Mouse (Mus musculus) limb, embryonic 11.5 days (tissue): ENCODE data around the gene Hoxb4. TPM values are rescaled to one million over a fixed set of nuclear protein-coding genes. Genes with fewer than 3 reads are reported as not detected.

ENCODE experiments used
- ATAC-seq: fragments of 200-750 bp; cut with Nextera tagmentation; 2 replicates; pipeline ENCODE4 v1.8.0; 2017; ENCODE audit warnings: low read depth; ENCODE audit not compliant: insufficient number of reproducible peaks, low FRiP score, low TSS enrichment
- DNase-seq: peaks from one replicate; pipeline ENCODE4 v3.0.0-alpha.2; 2015; ENCODE audit warnings: low spot score
- H3K27ac ChIP-seq: fragments of 300-500 bp; sonication (generic); replicated peaks from 2 replicates; pipeline ENCODE4 v1.5.1; 2014; ENCODE audit warnings: low read depth, mild to moderate bottlenecking, low read length
- H3K27me3 ChIP-seq: fragments of 300-500 bp; sonication (generic); 2 replicates; pipeline ENCODE4 v1.6.1; 2014; ENCODE audit warnings: mild to moderate bottlenecking, low read length, mixed read lengths; ENCODE audit not compliant: control insufficient read depth, insufficient read depth
- H3K36me3 ChIP-seq: fragments of 300-500 bp; sonication (generic); 2 replicates; pipeline ENCODE4 v1.6.1; 2014; ENCODE audit warnings: mild to moderate bottlenecking, low read length, moderate library complexity, mixed read lengths; ENCODE audit not compliant: control insufficient read depth, insufficient read depth
- H3K4me1 ChIP-seq: fragments of 300-500 bp; sonication (generic); 2 replicates; pipeline ENCODE4 v1.6.1; 2014; ENCODE audit warnings: low read length, mixed read lengths; ENCODE audit not compliant: control insufficient read depth, insufficient read depth
- H3K4me2 ChIP-seq: fragments of 300-500 bp; sonication (generic); 2 replicates; pipeline ENCODE4 v1.6.1; 2014; ENCODE audit warnings: low read depth, mild to moderate bottlenecking, moderate library complexity; ENCODE audit not compliant: severe bottlenecking
- H3K4me3 ChIP-seq: fragments of 300-500 bp; sonication (generic); 2 replicates; pipeline ENCODE4 v1.5.1; 2014; ENCODE audit warnings: low read depth, low read length
- H3K9ac ChIP-seq: fragments of 300-500 bp; sonication (generic); 2 replicates; pipeline ENCODE4 v1.6.1; 2014; ENCODE audit warnings: mild to moderate bottlenecking, low read length
- H3K9me3 ChIP-seq: fragments of 300-500 bp; sonication (generic); 2 replicates; pipeline ENCODE4 v1.6.1; 2016; ENCODE audit warnings: low read length; ENCODE audit not compliant: control insufficient read depth
- WGBS: fragments of 180-500 bp; shearing (Covaris S2); extraction: QIAGEN DNeasy Blood & Tissue Kit; methylation state at CpG from one replicate; pipeline ENCODE4 v1.1.7; 2014; 5-methylcytosine and 5-hydroxymethylcytosine counted together
- polyA plus RNA-seq: library from polyadenylated mRNA; unstranded; fragments of >200 nt; fragmentation: Nextera tagmentation; extraction: Ambion mirVana; gene quantifications from 2 replicates; pipeline ENCODE4 v1.2.1, GENCODE M21; 2014

Gene Hoxb4
- polyA plus RNA-seq, 1 experiment from 2014 or later: 0.45 TPM

DNA sequence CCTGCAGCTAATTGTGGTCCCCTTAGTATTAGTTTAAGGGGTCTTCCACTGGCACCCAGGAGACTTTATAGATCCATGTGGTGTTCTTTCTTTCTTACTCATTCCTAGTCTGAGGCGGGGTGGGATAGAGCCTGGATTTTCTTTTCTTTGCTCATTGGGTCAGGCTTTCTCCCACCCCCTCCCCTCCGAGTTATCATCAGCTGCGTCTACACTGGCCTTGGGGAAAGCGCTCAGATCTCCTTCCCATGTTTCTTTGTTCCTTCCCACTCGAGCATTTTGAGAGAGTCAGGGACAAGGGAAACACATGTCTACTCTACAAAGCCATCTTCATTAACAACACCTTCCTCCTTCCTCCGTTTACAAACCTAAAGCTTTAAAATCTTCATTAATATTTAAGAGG, 19.0 kb downstream of the Hoxb4 start:
- DNase-seq (peak; percentile 21), ATAC-seq (no peak)
- peaks cover 22% of the 10 kb centered on the region for H3K4me1 ChIP-seq
- H3K27me3 ChIP-seq: peaks cover 95% of the 10 kb centered on the region
- WGBS: 11% methylated on average over 6 of the region's 6 CpGs
- H3K27ac ChIP-seq: no peak overlapping the region
- no peak overlapping the region for H3K4me2 ChIP-seq
- H3K9me3 ChIP-seq: no peaks in the 10 kb centered on the region
- H3K4me3 ChIP-seq: no peak overlapping the region
- H3K36me3 ChIP-seq: no peaks in the 10 kb centered on the region
- H3K9ac ChIP-seq: no peak overlapping the region

DNA sequence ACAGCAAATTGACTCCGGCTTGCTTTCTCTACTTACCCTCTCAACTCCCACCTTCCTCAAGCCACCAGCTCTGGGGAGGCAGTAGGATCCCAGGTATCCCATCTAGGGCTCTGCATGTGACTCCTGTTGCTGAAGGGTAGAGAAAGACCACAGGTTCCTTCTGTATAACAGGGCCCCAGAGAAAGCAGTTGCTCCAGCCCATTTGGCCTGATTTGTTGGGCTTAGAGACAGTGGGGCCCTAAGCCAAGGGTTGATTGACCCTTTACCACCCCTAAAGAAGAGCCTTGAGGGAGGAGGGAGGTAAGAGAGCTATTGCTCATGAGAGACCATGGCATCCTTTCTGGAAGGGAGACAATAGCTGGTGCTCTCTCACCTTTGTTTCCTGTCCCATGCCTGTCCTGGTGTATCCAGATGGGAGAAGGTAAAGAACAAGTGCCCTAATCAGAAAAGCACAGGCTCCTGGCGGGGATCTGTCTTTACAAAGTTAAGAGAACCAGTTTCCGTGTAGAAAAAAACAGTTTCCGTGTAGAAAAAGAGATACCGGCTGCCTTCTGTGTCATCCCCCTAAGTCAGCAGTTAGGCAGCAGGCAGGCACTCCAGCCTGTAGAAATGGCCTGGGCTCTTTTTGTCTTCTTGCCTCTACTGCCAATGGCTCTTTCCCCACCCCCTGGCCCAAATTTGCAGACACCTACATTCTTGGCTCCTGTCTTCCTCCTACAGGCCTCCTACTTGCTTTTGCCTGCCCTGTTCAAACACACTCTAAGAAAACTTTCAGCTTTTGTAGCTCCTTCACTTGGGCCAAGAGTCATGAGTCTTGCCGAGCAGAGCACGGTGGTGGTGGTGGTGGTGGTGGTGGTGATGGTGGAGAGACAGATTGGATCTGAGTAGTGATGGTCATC, 21.1 kb downstream of the Hoxb4 start:
- Histone ChIP-seq H3K4me1 (peaks cover 15% of the 10 kb centered on the region), H3K4me2 (no peak overlapping the region), H3K36me3 (no peaks in the 10 kb centered on the region), H3K4me3 (no peak overlapping the region), H3K27me3 (peaks cover 95% of the 10 kb centered on the region), H3K27ac (no peak overlapping the region), H3K9ac (no peak overlapping the region), H3K9me3 (no peaks in the 10 kb centered on the region)
- DNase-seq (peak; percentile 26), ATAC-seq (no peak)
- 29% methylated on average over 7 of the region's 7 CpGs for WGBS

DNA sequence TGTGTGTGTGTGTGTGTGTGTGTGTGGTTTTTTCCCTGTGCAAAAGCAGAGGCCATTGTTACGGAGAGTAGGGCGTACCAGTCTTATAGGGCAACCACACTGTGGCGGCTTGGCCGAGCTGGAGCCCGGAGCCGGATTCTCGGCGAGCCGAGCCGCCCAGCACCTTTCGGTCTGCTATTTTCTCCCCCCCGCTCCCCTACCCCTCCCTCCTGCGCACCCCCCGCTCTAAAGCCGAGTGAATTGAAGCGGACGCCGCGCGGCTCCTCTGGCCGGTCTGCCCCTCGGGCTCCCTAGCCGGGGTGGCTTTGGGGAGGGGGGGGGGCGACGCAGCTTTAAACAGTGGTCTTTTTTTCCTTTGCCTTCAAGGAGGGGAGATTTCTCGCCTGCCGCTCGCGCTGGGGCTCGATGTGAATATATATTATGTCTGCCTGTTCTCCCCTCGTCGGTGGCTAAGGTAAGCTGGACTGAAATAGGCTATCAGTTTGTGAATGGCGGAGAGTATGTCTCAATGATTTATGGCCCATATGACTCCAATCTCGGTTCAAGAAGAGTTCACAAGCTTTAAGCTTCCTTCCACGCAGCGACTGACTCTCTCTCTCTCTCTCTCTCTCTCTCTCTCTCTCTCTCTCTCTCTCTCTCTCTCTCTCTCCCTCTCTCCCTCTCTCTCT, 22.8 kb downstream of the Hoxb4 start:
- Histone ChIP-seq H3K27ac (peak overlapping the region; percentile 59; the same call in 1 of the 2 replicates), H3K9ac (peak overlapping the region; percentile 30; the same call in 1 of the 2 replicates), H3K9me3 (no peaks in the 10 kb centered on the region), H3K4me2 (peak overlapping the region; percentile 58), H3K4me3 (peak overlapping the region; percentile 22), H3K36me3 (no peaks in the 10 kb centered on the region), H3K4me1 (peaks cover 30% of the 10 kb centered on the region), H3K27me3 (peaks cover 95% of the 10 kb centered on the region)
- DNase-seq (peak; percentile 73), ATAC-seq (peak; percentile 55; the same call in 1 of the 2 replicates)
- 1% methylated on average over 36 of the region's 36 CpGs for WGBS

DNA sequence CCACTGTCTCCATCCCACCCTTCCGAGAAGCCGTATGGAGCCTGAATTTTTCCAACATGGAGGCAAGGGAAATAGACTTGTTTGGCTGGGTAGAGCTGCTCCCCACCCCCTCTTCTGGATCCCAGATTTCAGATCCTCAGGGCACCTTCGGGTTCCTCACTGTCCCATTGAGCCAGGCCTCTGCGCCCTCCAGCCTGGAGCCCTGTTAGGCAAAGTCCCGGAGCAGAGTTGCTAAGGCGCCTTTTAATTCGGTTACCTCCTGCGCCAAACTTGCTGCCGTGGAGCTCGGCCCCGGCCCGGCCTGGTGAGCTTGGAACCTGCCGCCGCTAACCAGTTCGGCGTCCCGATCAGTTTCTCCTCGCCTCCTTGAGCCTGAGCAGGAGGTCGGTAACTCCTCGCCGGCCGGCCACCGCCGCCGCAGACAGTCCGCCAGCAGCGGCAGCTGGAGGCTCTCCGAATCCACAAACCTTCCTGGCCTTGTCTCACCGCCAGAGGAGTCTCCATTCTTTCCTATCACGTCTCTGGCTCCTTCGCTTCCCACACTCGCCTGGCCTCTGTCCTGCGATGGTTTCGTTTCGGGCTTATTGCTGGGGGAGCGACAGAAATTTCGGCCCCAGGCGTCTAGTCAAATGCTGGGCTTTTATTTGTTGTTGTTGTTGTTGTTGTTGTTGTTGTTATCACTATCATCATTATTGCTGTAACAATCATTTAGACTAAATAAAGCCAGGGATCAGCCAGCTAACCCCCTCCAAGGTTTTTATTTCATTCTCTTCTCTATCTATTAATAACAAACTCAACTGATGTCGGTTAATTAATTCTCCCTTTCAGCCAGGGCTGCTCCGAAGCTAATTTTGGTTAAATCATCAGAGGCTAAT, 23.9 kb downstream of the Hoxb4 start:
- Histone ChIP-seq H3K36me3 (no peaks in the 10 kb centered on the region), H3K4me1 (peaks cover 36% of the 10 kb centered on the region), H3K27me3 (peaks cover 95% of the 10 kb centered on the region), H3K9ac (peak overlapping the region; percentile 52), H3K4me3 (peak overlapping the region; percentile 24), H3K4me2 (peak overlapping the region; percentile 58), H3K27ac (peak overlapping the region; percentile 45; the same call in 1 of the 2 replicates), H3K9me3 (no peaks in the 10 kb centered on the region)
- no peak for ATAC-seq
- peak; percentile 72 for DNase-seq
- WGBS: 1% methylated on average over 40 of the region's 40 CpGs

DNA sequence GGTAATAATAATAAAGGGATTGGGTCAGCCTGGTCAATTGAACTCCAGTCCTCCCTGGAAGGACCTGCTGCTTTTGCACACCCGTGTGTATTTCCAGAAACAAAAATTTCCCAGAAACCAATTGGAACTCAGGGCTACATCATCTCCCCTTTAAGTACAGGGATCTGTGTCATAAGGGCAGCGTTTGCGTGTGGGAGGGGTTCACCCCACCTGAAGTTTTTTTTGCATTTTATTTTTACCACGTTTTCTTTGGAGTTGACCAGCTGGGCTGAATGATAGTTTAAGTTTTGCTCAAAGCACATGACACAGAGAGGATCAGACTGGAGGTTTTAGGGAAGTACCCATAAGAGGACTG, 24.5 kb downstream of the Hoxb4 start:
- ATAC-seq (no peak), DNase-seq (peak; percentile 41)
- WGBS: 6% methylated on average over 4 of the region's 4 CpGs
- Histone ChIP-seq H3K36me3 (no peaks in the 10 kb centered on the region), H3K9me3 (no peaks in the 10 kb centered on the region), H3K9ac (no peak overlapping the region), H3K4me1 (peaks cover 36% of the 10 kb centered on the region), H3K27me3 (peaks cover 93% of the 10 kb centered on the region), H3K4me3 (no peak overlapping the region), H3K4me2 (no peak overlapping the region), H3K27ac (no peak overlapping the region)

DNA sequence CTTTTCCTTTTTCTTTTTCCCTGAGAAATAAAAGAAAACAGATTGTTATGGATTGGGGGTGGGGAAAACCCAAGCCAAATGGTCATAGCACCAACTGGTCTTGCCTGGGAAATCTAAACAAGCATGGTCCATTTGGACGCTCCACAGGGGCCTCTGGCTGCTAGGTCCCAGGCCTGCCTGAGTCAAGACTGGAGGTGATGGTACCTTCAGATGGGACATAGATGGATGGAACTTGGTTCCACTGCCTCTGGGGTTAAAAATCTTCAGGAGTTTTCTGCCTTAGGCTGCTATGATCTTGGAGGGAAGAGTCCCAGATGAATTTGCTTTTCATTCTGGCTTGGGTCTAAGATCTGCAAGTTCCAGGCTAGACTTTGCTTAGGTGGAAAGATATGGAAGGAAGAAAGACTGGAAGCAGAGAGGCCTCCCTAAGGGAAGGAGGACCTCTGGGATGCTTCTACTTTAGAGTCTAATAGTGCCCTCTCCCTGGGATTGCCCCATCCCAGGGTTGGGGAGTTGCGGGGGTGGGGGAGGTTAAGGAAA, 25.2 kb downstream of the Hoxb4 start:
- ATAC-seq (no peak), DNase-seq (peak; percentile 35)
- whole genome bisulfite sequencing: 31% methylated on average over 2 of the region's 2 CpGs
- no peak overlapping the region for H3K4me2 ChIP-seq
- no peak overlapping the region for H3K4me3 ChIP-seq
- no peak overlapping the region for H3K9ac ChIP-seq
- H3K36me3 ChIP-seq: no peaks in the 10 kb centered on the region
- peaks cover 41% of the 10 kb centered on the region for H3K4me1 ChIP-seq
- H3K27ac ChIP-seq: no peak overlapping the region
- no peaks in the 10 kb centered on the region for H3K9me3 ChIP-seq
- H3K27me3 ChIP-seq: peaks cover 92% of the 10 kb centered on the region

DNA sequence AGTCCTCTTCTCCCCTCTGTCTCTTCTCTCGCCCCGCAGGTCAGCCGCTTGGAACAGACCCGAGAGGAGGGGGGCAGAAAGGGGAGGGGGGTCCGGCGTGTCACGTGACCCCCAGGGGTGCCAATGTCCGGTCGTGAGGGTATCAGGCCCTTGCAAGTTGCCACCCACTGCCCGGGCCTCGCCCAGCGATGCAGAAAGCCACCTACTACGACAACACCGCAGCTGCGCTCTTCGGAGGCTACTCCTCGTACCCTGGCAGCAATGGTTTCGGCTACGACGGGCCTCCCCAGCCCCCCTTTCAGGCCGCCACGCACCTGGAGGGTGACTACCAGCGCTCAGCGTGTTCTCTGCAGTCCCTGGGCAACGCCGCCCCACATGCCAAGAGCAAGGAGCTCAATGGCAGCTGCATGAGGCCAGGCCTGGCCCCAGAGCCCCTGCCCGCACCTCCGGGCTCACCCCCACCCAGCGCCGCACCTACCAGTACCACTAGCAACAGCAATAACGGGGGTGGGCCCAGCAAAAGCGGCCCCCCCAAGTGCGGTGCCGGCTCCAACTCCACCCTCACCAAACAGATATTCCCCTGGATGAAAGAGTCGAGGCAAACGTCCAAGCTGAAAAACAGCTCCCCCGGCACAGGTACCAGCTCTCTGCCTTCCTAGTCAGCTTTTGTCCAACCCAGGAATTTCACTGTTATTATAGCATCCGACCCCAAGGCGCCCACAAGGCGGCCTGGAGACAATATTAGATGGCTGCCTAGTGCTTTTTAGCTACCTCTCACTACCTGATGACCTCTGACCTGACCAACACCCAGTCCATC, 26.2 kb downstream of the Hoxb4 start:
- ATAC-seq (peak; percentile 32; the same call in 1 of the 2 replicates), DNase-seq (peak; percentile 64)
- Histone ChIP-seq H3K4me2 (peak overlapping the region; percentile 22; the same call in 1 of the 2 replicates), H3K4me1 (peaks cover 43% of the 10 kb centered on the region), H3K9ac (peak overlapping the region; percentile 17; the same call in 1 of the 2 replicates), H3K27ac (0 out of 2 replicates have a peak overlapping the region, but pooled peaks have one; percentile 4), H3K4me3 (no peak overlapping the region), H3K36me3 (no peaks in the 10 kb centered on the region), H3K9me3 (no peaks in the 10 kb centered on the region), H3K27me3 (peaks cover 89% of the 10 kb centered on the region)
- WGBS: 4% methylated on average over 39 of the region's 40 CpGs
